Mouse (Mus musculus) ES-CJ7 (cell line): ENCODE data around the gene Txnip.

ENCODE experiments used
- DNase-seq: peaks from one replicate; pipeline ENCODE4 v3.0.0; 2011; ENCODE audit warnings: low read depth, low spot score

Txnip gene

DNA sequence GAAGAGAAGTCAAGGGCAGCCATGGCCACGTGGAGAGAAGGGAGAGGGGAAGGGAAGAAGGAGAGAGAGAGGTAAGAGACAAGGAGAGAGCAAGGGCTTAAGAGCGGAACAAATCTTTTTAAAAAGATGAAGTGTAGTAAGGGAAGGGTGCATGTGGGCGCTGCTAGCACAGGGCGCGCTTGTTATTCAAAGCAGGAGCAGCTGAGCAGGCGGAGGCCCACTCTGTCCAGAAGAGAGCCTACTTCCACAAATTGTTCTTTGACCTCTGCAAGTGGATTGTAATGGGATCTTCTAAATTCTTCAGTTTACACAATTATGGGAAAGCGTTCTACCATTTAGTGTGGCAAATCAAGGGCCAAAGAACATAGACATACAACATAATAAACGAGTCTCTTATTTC lies 10.8 kb downstream of the Txnip start:
- no peak for DNase-seq

GRCm38 (mm10) chr3:96569506-96569905 lies 11.7 kb downstream of the Txnip start:
- no peak for DNase-seq

- DNase-seq = peak; percentile 59
Measured at GRCm38 (mm10) chr3:96569966-96570605, 12.3 kb downstream of the Txnip start.

DNA sequence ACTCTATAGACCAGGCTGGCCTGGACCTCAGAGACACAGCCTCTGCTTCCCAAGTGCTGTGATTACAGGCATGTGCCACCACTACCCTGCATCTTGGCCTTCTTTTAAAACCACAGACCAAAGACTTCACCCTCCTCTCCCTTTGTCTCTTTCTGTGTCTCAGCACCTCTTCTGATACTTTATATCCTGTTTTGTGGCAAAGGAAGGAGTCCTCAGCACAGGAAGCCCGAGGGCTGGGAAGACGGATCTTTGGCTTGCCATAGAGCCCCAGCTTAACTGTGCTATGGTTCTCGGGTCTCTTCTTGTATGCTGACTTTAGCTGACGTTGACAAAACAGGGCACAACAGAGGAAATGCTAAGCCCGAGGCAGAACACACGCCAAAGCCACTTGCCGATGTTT lies 12.9 kb downstream of the Txnip start:
- no peak for DNase-seq

DNA sequence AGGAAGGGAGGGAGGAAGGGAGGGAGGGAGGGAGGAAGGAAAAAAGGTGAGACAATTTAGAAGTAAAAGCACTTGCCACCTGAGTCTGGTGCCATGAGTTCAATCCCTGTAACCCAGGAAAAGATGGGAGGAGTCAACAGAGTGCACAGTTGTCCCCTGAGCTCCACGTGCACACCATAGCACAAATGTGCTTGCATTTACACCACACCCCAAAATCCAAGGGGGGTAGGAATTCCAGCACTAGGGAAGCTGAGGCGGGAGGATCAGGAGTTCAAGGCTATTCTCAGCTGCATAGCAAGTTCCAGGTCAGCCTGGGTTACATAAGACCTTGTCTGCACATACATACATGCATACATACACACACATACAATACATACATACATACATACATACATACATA lies 13.6 kb downstream of the Txnip start:
- peak; percentile 90 for DNase-seq

- DNase-seq = peak; percentile 60
Measured at GRCm38 (mm10) chr3:96571896-96572698, 14.3 kb downstream of the Txnip start.

GRCm38 (mm10) chr3:96573611-96574511 lies 16.1 kb downstream of the Txnip start:
- DNase-seq = no peak

- DNase-seq = no peak
Measured at GRCm38 (mm10) chr3:96575272-96575984, 17.7 kb downstream of the Txnip start.

DNA sequence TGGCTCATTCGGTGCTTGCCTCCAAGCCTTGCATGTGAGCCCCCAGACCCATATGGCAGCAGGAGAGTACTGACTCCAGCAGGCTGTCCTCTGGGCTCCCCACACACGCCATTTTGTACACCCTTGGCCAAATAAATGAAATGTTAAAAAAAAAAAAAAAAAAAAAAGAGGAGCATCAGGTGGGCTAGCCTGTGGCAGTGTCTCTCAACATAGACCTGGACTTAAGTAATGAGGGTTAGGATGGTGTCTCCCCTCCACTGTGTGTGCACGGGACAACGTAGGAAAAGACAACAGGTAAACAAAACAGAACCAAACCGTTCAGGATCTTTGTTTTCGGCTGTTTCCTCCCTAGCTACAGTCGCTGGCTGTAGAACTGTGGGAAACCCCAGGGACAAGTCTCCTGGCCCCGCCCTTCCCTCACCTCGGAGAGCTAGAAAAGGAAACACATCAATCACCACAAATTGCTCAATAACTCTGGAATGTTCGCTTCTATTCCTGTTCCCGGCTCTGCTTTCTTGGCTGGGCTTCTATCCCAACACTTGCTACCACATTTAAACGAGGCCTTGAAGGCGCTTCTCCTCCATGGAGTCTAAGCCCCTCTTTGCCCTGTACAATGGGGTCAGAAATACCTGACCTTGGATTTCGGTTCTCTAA lies 18.4 kb downstream of the Txnip start:
- peak; percentile 64 for DNase-seq

GRCm38 (mm10) chr3:96576690-96577541 lies 19.2 kb downstream of the Txnip start, which contains the start of gene Gm16253:
Gm16253 (plus strand) TSS chr3:96576984.
- peak; percentile 99 for DNase-seq

GRCm38 (mm10) chr3:96577566-96577965 lies 19.8 kb downstream of the Txnip start:
- DNase-seq = peak; percentile 80

GRCm38 (mm10) chr3:96578561-96579238 lies 20.9 kb downstream of the Txnip start:
- DNase-seq = no peak

- no peak for DNase-seq
Measured at GRCm38 (mm10) chr3:96579239-96579750, 21.5 kb downstream of the Txnip start.

- DNase-seq = peak; percentile 95
Measured at GRCm38 (mm10) chr3:96579885-96580454, 22.2 kb downstream of the Txnip start.

DNA sequence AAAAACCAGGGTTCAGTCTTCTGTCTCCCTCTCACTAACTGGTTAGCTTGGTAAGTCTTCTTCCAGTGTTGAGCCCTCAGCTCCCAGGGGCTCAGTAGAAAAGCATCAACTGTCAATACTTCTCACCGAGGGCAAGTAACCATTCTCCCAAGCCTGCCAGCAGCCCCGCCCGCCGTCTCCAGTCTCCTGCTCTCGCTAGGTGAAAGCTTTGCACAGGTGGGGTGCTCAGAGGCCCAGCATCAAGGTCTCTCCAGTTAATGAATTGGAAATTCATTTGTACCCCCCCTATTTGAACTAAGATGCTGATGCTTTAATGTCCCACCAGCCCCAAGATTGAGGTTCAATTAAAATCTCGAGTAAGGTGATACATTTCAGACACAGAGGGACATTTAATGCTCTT lies 23.4 kb downstream of the Txnip start:
- no peak for DNase-seq

- no peak for DNase-seq
Measured at GRCm38 (mm10) chr3:96581771-96582515, 24.2 kb downstream of the Txnip start.

DNA sequence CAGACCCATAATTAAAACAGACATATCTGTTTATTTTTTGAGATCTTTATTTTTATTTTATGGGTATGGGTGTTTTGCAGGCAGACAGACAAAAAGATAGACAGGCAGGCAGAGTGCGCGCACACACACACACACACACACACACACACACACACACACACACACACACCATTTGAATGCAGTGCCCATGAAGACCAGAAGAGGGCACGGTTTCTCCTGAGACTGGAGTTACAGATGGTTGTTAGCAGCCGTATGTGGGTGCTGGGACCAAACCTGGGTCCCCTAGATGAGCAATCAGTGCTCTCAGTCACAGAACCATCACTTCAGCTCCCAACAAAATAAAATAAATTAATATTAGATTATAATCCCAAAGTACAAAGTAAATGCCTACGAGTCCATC lies 25.6 kb downstream of the Txnip start:
- DNase-seq = no peak

DNA sequence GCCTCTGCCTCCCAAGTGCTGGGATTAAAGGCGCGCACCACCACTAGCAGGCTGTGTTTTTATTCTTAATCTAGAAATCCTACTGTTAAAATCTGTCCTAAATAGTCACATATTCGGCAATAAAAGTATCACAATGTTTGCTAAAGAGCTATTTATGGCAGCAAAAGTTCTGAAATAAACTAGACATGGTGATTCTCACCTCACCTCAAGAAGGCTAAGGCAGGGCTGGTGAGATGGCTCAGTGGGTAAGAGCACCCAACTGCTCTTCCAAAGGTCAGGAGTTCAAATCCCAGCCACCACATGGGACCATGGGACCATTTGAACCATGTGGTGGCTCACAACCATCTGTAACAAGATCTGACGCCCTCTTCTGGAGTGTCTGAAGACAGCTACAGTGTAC lies 32.9 kb downstream of the Txnip start:
- DNase-seq = no peak
